Mouse (Mus musculus): ENCODE data around the gene Wnt3. TPM values are rescaled to one million over a fixed set of nuclear protein-coding genes. Genes with fewer than 3 reads are reported as not detected.

Wnt3 gene
- polyA plus RNA-seq, 1 experiment from 2014 or later, result 8.7 TPM

DNA sequence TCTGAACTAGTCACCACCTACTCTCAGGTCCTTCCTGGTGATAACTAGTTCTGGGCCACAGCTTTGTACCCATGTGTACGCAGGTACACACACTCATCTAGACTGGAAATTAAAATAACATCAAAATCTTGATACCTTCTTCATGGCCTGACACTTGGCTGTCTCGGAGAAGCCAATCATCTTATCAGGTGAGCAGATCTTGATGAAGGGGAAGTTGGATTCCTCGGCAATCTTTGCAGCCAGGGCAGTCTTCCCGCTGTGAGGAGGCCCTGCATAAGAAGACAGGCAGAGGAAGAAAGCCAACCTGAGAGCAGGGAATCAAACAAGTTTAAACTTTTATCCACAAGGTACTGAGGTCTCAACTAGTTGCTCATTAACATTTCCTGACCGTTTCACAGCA lies 84.8 kb downstream of the Wnt3 start:
- Histone ChIP-seq H3K27ac (no peak overlapping the region), H3K4me3 (no peak overlapping the region), H3K9me3 (replicated peaks) (no peaks in the 10 kb centered on the region), H3K4me1 (peaks cover 7% of the 10 kb centered on the region), H3K4me2 (replicated peaks) (no peak overlapping the region), H3K36me3 (peaks cover 45% of the 10 kb centered on the region), H3K27me3 (no peaks in the 10 kb centered on the region), H3K9ac (no peak overlapping the region)
- whole genome bisulfite sequencing, result 67% methylated on average over 5 of the region's 5 CpGs
- ATAC-seq (ENCODE audit: low FRiP score), result no peak

GRCm38 (mm10) chr11:103859933-103860610 lies 86.1 kb downstream of the Wnt3 start:
- Histone ChIP-seq H3K4me3 (no peak overlapping the region), H3K4me1 (no peaks in the 10 kb centered on the region), H3K27me3 (no peaks in the 10 kb centered on the region), H3K27ac (no peak overlapping the region), H3K36me3 (peaks cover 42% of the 10 kb centered on the region), H3K9me3 (replicated peaks) (no peaks in the 10 kb centered on the region), H3K9ac (no peak overlapping the region), H3K4me2 (replicated peaks) (no peak overlapping the region)
- WGBS, result 83% methylated on average over 4 of the region's 4 CpGs
- ATAC-seq (ENCODE audit: low FRiP score), result no peak

DNA sequence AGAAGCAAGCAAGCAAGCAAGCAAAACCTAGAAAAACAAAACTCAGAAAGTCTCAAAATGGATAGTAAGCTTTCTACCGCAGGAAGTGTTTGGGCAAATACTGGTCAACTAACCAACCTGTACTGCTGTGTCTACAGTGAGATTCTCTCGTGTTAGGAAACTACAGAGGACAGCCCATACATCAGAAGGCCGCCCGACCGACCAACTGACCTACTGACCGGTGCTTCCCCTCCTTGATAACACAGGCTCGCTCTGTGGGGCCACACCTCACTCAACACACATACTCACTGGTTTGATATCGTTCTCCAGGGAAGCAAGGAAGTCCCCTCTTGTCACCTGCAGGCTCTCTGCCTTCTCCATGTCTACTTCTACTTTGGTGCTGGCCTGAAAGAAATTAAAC lies 89.0 kb downstream of the Wnt3 start:
- Histone ChIP-seq H3K27me3 (no peaks in the 10 kb centered on the region), H3K9me3 (replicated peaks) (no peaks in the 10 kb centered on the region), H3K4me2 (replicated peaks) (no peak overlapping the region), H3K4me3 (no peak overlapping the region), H3K27ac (no peak overlapping the region), H3K9ac (no peak overlapping the region), H3K4me1 (no peaks in the 10 kb centered on the region), H3K36me3 (peaks cover 37% of the 10 kb centered on the region)
- 88% methylated on average over 8 of the region's 8 CpGs for WGBS
- ATAC-seq (ENCODE audit: low FRiP score), result no peak

- peaks cover 33% of the 10 kb centered on the region for H3K36me3 ChIP-seq
- WGBS, result 85% methylated on average over 4 of the region's 4 CpGs
- H3K27ac ChIP-seq, result no peak overlapping the region
- H3K4me3 ChIP-seq, result no peak overlapping the region
- no peak overlapping the region for H3K9ac ChIP-seq
- no peaks in the 10 kb centered on the region for H3K27me3 ChIP-seq
- H3K9me3 ChIP-seq (replicated peaks), result no peaks in the 10 kb centered on the region
- no peak overlapping the region for H3K4me2 ChIP-seq (replicated peaks)
- no peak for ATAC-seq (ENCODE audit: low FRiP score)
- H3K4me1 ChIP-seq, result no peaks in the 10 kb centered on the region
Measured at GRCm38 (mm10) chr11:103864486-103864885, 90.5 kb downstream of the Wnt3 start.

DNA sequence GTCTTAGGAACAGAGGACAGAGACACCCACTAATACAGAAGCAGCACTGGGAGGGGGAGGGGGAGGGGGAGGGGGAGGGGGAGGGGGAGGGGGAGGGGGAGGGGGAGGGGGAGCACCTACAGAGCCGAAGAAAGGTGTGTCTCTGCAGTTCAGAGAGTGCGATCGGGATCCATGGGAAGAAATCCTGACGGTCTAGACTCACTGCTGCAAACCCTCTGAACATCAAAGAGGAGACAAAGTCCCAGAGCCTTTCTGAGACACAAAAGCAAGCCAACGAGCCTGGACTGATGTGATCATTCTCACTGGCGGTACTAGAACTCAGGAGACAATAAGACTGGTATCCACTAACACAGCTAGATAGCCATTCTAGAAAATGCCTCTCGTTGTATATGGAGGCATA lies 91.4 kb downstream of the Wnt3 start:
- Histone ChIP-seq H3K9ac (no peak overlapping the region), H3K27me3 (no peaks in the 10 kb centered on the region), H3K27ac (no peak overlapping the region), H3K4me1 (no peaks in the 10 kb centered on the region), H3K4me3 (no peak overlapping the region), H3K9me3 (replicated peaks) (no peaks in the 10 kb centered on the region), H3K4me2 (replicated peaks) (no peak overlapping the region), H3K36me3 (peaks cover 27% of the 10 kb centered on the region)
- no peak for ATAC-seq (ENCODE audit: low FRiP score)
- WGBS, result 72% methylated on average over 7 of the region's 7 CpGs

Other genes with a start within 250 kb of the Wnt3 start
- gene Gm884, start 153.0 kb upstream of the Wnt3 start, polyA plus RNA-seq (2016; fragmentation: Nextera tagmentation; extraction: Ambion mirVana), result not detected in 2 replicates
- gene Lyzl6, start 135.3 kb upstream of the Wnt3 start, polyA plus RNA-seq (2016; fragmentation: Nextera tagmentation; extraction: Ambion mirVana), result not detected in 2 replicates
- not detected in 2 replicates for gene Rprml, start 124.6 kb upstream of the Wnt3 start, polyA plus RNA-seq (2016; fragmentation: Nextera tagmentation; extraction: Ambion mirVana)
- 97.2 and 98.7 TPM in 2 replicates for gene Gosr2, start 76.3 kb upstream of the Wnt3 start, polyA plus RNA-seq (2016; fragmentation: Nextera tagmentation; extraction: Ambion mirVana)
- 0.77 and 0.88 TPM in 2 replicates for gene Wnt9b, start 24.3 kb upstream of the Wnt3 start, polyA plus RNA-seq (2016; fragmentation: Nextera tagmentation; extraction: Ambion mirVana)
- gene Nsf, start 179.9 kb downstream of the Wnt3 start, polyA plus RNA-seq (2016; fragmentation: Nextera tagmentation; extraction: Ambion mirVana), result 81.7 and 85.7 TPM in 2 replicates
- 140 and 145 TPM in 2 replicates for gene Arf2, start 192.6 kb downstream of the Wnt3 start, polyA plus RNA-seq (2016; fragmentation: Nextera tagmentation; extraction: Ambion mirVana)

Data from hindbrain, embryonic 12.5 days (tissue).